Mouse (Mus musculus): ENCODE results near the gene 4933428G20Rik.

- TF ChIP-seq POLR2A (IDR thresholded peaks at IDR 0.05; ENCODE audit: control insufficient read depth, extremely low read depth, insufficient read depth, low read length, poor library complexity) (no peak), CTCF (IDR thresholded peaks at IDR 0.05; ENCODE audit: borderline replicate concordance, control insufficient read depth, extremely low read depth, insufficient read depth, low read length, poor library complexity) (no peak)
These were observed 43.1 kb upstream of the 4933428G20Rik start for GRCm38 (mm10) chr11:97543181-97543733.
